Mouse (Mus musculus): Measurements from ENCODE around the gene Ccdc170.

Ccdc170 gene

GRCm38 (mm10) chr10:4565148-4565547 is 82.8 kb downstream of the Ccdc170 start:
- Histone ChIP-seq H3K4me1 (replicated peaks; ENCODE audit: low read depth, low read length) (no peaks in the 10 kb centered on the region), H3K36me3 (ENCODE audit: insufficient read depth, low read length) (no peaks in the 10 kb centered on the region), H3K9me3 (ENCODE audit: low read length) (peaks cover 8% of the 10 kb centered on the region), H3K4me3 (replicated peaks; ENCODE audit: low read length) (no peak overlapping the region), H3K27me3 (ENCODE audit: insufficient read depth, low read length) (no peaks in the 10 kb centered on the region)
- no peak for TF ChIP-seq CTCF (conservative IDR thresholded peaks at IDR 0.05; ENCODE audit: low read length)
- no peak for TF ChIP-seq NANOG (IDR thresholded peaks at IDR 0.05; ENCODE audit: borderline replicate concordance, low read length)
- no peak for TF ChIP-seq POU5F1 (IDR thresholded peaks at IDR 0.05; ENCODE audit: borderline replicate concordance, low read length)

GRCm38 (mm10) chr10:4570778-4571177 is 88.5 kb downstream of the Ccdc170 start:
- Histone ChIP-seq H3K4me1 (replicated peaks; ENCODE audit: low read depth, low read length) (peaks cover 6% of the 10 kb centered on the region), H3K27me3 (ENCODE audit: insufficient read depth, low read length) (no peaks in the 10 kb centered on the region), H3K9me3 (ENCODE audit: low read length) (peaks cover 8% of the 10 kb centered on the region), H3K4me3 (replicated peaks; ENCODE audit: low read length) (no peak overlapping the region), H3K36me3 (ENCODE audit: insufficient read depth, low read length) (no peaks in the 10 kb centered on the region)
- no peak for TF ChIP-seq NANOG (IDR thresholded peaks at IDR 0.05; ENCODE audit: borderline replicate concordance, low read length)
- TF ChIP-seq CTCF (conservative IDR thresholded peaks at IDR 0.05; ENCODE audit: low read length): no peak
- TF ChIP-seq POU5F1 (IDR thresholded peaks at IDR 0.05; ENCODE audit: borderline replicate concordance, low read length): no peak

- TF ChIP-seq NANOG (IDR thresholded peaks at IDR 0.05; ENCODE audit: borderline replicate concordance, low read length): no peak
- no peak for TF ChIP-seq POU5F1 (IDR thresholded peaks at IDR 0.05; ENCODE audit: borderline replicate concordance, low read length)
- no peak for TF ChIP-seq CTCF (conservative IDR thresholded peaks at IDR 0.05; ENCODE audit: low read length)
- H3K36me3 ChIP-seq (ENCODE audit: insufficient read depth, low read length): no peaks in the 10 kb centered on the region
- peaks cover 8% of the 10 kb centered on the region for H3K9me3 ChIP-seq (ENCODE audit: low read length)
- peaks cover 6% of the 10 kb centered on the region for H3K4me1 ChIP-seq (replicated peaks; ENCODE audit: low read depth, low read length)
- H3K27me3 ChIP-seq (ENCODE audit: insufficient read depth, low read length): no peaks in the 10 kb centered on the region
- no peak overlapping the region for H3K4me3 ChIP-seq (replicated peaks; ENCODE audit: low read length)
These were observed 89.0 kb downstream of the Ccdc170 start for GRCm38 (mm10) chr10:4571304-4571703.

GRCm38 (mm10) chr10:4581905-4582304 is 99.6 kb downstream of the Ccdc170 start:
- no peak overlapping the region for H3K4me3 ChIP-seq (replicated peaks; ENCODE audit: low read length)

GRCm38 (mm10) chr10:4586691-4587090 is 104.4 kb downstream of the Ccdc170 start:
- H3K27me3 ChIP-seq (ENCODE audit: insufficient read depth, low read length): no peaks in the 10 kb centered on the region
- peaks cover 7% of the 10 kb centered on the region for H3K9me3 ChIP-seq (ENCODE audit: low read length)
- H3K36me3 ChIP-seq (ENCODE audit: insufficient read depth, low read length): no peaks in the 10 kb centered on the region
- TF ChIP-seq POU5F1 (IDR thresholded peaks at IDR 0.05; ENCODE audit: borderline replicate concordance, low read length) (no peak), CTCF (conservative IDR thresholded peaks at IDR 0.05; ENCODE audit: low read length) (no peak)
- no peaks in the 10 kb centered on the region for H3K4me1 ChIP-seq (replicated peaks; ENCODE audit: low read depth, low read length)
- no peak overlapping the region for H3K4me3 ChIP-seq (replicated peaks; ENCODE audit: low read length)

More at GRCm38 (mm10) chr10:4581905-4582304, 99.6 kb downstream of the Ccdc170 start:
- TF ChIP-seq POU5F1 (IDR thresholded peaks at IDR 0.05; ENCODE audit: borderline replicate concordance, low read length) (no peak), NANOG (IDR thresholded peaks at IDR 0.05; ENCODE audit: borderline replicate concordance, low read length) (no peak), CTCF (conservative IDR thresholded peaks at IDR 0.05; ENCODE audit: low read length) (no peak)
- no peaks in the 10 kb centered on the region for H3K36me3 ChIP-seq (ENCODE audit: insufficient read depth, low read length)
- H3K27me3 ChIP-seq (ENCODE audit: insufficient read depth, low read length): no peaks in the 10 kb centered on the region
- peaks cover 4% of the 10 kb centered on the region for H3K9me3 ChIP-seq (ENCODE audit: low read length)
- no peaks in the 10 kb centered on the region for H3K4me1 ChIP-seq (replicated peaks; ENCODE audit: low read depth, low read length)

- Histone ChIP-seq H3K27me3 (ENCODE audit: insufficient read depth, low read length) (no peaks in the 10 kb centered on the region), H3K36me3 (ENCODE audit: insufficient read depth, low read length) (no peaks in the 10 kb centered on the region), H3K9me3 (ENCODE audit: low read length) (peaks cover 7% of the 10 kb centered on the region), H3K4me1 (replicated peaks; ENCODE audit: low read depth, low read length) (no peaks in the 10 kb centered on the region), H3K4me3 (replicated peaks; ENCODE audit: low read length) (no peak overlapping the region)
- TF ChIP-seq NANOG (IDR thresholded peaks at IDR 0.05; ENCODE audit: borderline replicate concordance, low read length) (no peak), CTCF (conservative IDR thresholded peaks at IDR 0.05; ENCODE audit: low read length) (no peak), POU5F1 (IDR thresholded peaks at IDR 0.05; ENCODE audit: borderline replicate concordance, low read length) (no peak)
These were observed 107.3 kb downstream of the Ccdc170 start for GRCm38 (mm10) chr10:4589576-4589975.

GRCm38 (mm10) chr10:4590956-4591355 is 108.7 kb downstream of the Ccdc170 start:
- Histone ChIP-seq H3K36me3 (ENCODE audit: insufficient read depth, low read length) (no peaks in the 10 kb centered on the region), H3K4me1 (replicated peaks; ENCODE audit: low read depth, low read length) (no peaks in the 10 kb centered on the region), H3K27me3 (ENCODE audit: insufficient read depth, low read length) (no peaks in the 10 kb centered on the region), H3K9me3 (ENCODE audit: low read length) (peaks cover 7% of the 10 kb centered on the region), H3K4me3 (replicated peaks; ENCODE audit: low read length) (no peak overlapping the region)
- TF ChIP-seq POU5F1 (IDR thresholded peaks at IDR 0.05; ENCODE audit: borderline replicate concordance, low read length) (no peak), CTCF (conservative IDR thresholded peaks at IDR 0.05; ENCODE audit: low read length) (no peak), NANOG (IDR thresholded peaks at IDR 0.05; ENCODE audit: borderline replicate concordance, low read length) (no peak)

- TF ChIP-seq NANOG (IDR thresholded peaks at IDR 0.05; ENCODE audit: borderline replicate concordance, low read length) (no peak), POU5F1 (IDR thresholded peaks at IDR 0.05; ENCODE audit: borderline replicate concordance, low read length) (no peak), CTCF (conservative IDR thresholded peaks at IDR 0.05; ENCODE audit: low read length) (peak; percentile 59)
- Histone ChIP-seq H3K4me1 (replicated peaks; ENCODE audit: low read depth, low read length) (no peaks in the 10 kb centered on the region), H3K4me3 (replicated peaks; ENCODE audit: low read length) (no peak overlapping the region)
These were observed 111.5 kb downstream of the Ccdc170 start for GRCm38 (mm10) chr10:4593828-4594227.

GRCm38 (mm10) chr10:4597211-4597610 is 114.9 kb downstream of the Ccdc170 start:
- Histone ChIP-seq H3K4me1 (replicated peaks; ENCODE audit: low read depth, low read length) (no peaks in the 10 kb centered on the region), H3K4me3 (replicated peaks; ENCODE audit: low read length) (no peak overlapping the region)

More at GRCm38 (mm10) chr10:4593828-4594227, 111.5 kb downstream of the Ccdc170 start:
- no peaks in the 10 kb centered on the region; the same call in 1 of the 2 replicates for H3K9me3 ChIP-seq (ENCODE audit: low read length)
- H3K36me3 ChIP-seq (ENCODE audit: insufficient read depth, low read length): no peaks in the 10 kb centered on the region
- no peaks in the 10 kb centered on the region for H3K27me3 ChIP-seq (ENCODE audit: insufficient read depth, low read length)

More at GRCm38 (mm10) chr10:4597211-4597610, 114.9 kb downstream of the Ccdc170 start:
- TF ChIP-seq NANOG (IDR thresholded peaks at IDR 0.05; ENCODE audit: borderline replicate concordance, low read length) (no peak), CTCF (conservative IDR thresholded peaks at IDR 0.05; ENCODE audit: low read length) (no peak), POU5F1 (IDR thresholded peaks at IDR 0.05; ENCODE audit: borderline replicate concordance, low read length) (no peak)
- H3K9me3 ChIP-seq (ENCODE audit: low read length): no peaks in the 10 kb centered on the region; the same call in 1 of the 2 replicates
- peaks cover 6% of the 10 kb centered on the region for H3K27me3 ChIP-seq (ENCODE audit: insufficient read depth, low read length)
- no peaks in the 10 kb centered on the region for H3K36me3 ChIP-seq (ENCODE audit: insufficient read depth, low read length)

All from E14TG2a.4 (cell line).